Mouse (Mus musculus) hindbrain, embryonic 13.5 days (tissue): ENCODE results near the gene Klhl21. TPM values are rescaled to one million over a fixed set of nuclear protein-coding genes. Genes with fewer than 3 reads are reported as not detected.
"Not testable (repeated sequence)": the region's sequence is repeated elsewhere in the genome, so short reads cannot be mapped to it uniquely, and the experiment has no call there.

Source experiments
- ATAC-seq: fragments of 200-750 bp; cut with Nextera tagmentation; 2 replicates; pipeline ENCODE4 v1.8.0; 2017; ENCODE audit warnings: moderate TSS enrichment; ENCODE audit not compliant: low FRiP score
- H3K27ac ChIP-seq: fragments of 300-500 bp; sonication (generic); 2 replicates; pipeline ENCODE4 v1.5.1; 2015; ENCODE audit warnings: inconsistent platforms, mild to moderate bottlenecking, moderate library complexity
- H3K27me3 ChIP-seq: fragments of 300-500 bp; sonication (generic); 2 replicates; pipeline ENCODE4 v1.6.1; 2015; ENCODE audit warnings: mild to moderate bottlenecking, inconsistent platforms
- H3K36me3 ChIP-seq: fragments of 300-500 bp; sonication (generic); 2 replicates; pipeline ENCODE4 v1.6.1; 2015; ENCODE audit warnings: mild to moderate bottlenecking, inconsistent platforms
- H3K4me1 ChIP-seq: fragments of 300-500 bp; sonication (generic); replicated peaks from 2 replicates; pipeline ENCODE4 v1.6.1; 2015; ENCODE audit warnings: inconsistent platforms
- H3K4me2 ChIP-seq: fragments of 300-500 bp; sonication (generic); 2 replicates; pipeline ENCODE4 v1.6.1; 2015; ENCODE audit warnings: inconsistent platforms, mild to moderate bottlenecking, moderate library complexity
- H3K4me3 ChIP-seq: fragments of 300-500 bp; sonication (generic); 2 replicates; pipeline ENCODE4 v1.5.1; 2015; ENCODE audit warnings: mild to moderate bottlenecking, inconsistent platforms
- H3K9ac ChIP-seq: fragments of 300-500 bp; sonication (generic); 2 replicates; pipeline ENCODE4 v1.6.1; 2015; ENCODE audit warnings: mild to moderate bottlenecking, inconsistent platforms
- H3K9me3 ChIP-seq: fragments of 300-500 bp; sonication (generic); 2 replicates; pipeline ENCODE4 v1.6.1; 2016; ENCODE audit warnings: inconsistent platforms
- WGBS: fragments of 180-500 bp; shearing (Covaris S2); methylation state at CpG from one replicate; pipeline ENCODE4 v1.1.7; 2015; 5-methylcytosine and 5-hydroxymethylcytosine counted together
- polyA plus RNA-seq: library from polyadenylated mRNA; unstranded; fragments of >200 nt; fragmentation: Nextera tagmentation; extraction: Ambion mirVana; gene quantifications from 2 replicates; pipeline ENCODE4 v1.2.1, GENCODE M21; 2015

Klhl21 gene
- polyA plus RNA-seq, 1 experiment from 2014 or later: 3.7 TPM

DNA sequence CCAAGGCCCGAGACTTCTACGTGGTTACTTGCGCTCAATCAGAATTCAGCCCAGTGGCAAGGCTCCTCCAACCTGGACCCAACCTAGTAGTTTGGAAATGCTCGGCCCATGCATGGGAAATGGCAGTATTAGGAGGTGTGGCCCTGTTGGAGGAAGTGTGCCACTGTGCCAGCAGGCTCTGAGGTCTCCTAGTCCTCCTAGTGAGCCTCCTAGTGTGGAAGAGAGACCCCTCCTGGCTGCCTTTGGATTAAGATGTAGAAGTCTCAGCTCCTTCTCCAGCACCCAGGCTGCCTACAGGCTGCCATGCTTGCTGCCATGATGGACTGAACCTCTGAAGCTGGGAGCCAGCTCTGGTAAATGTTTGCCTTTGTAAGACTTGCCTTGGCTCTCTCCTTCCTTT lies 21.4 kb downstream of the Klhl21 start:
- no peak overlapping the region for H3K4me3 ChIP-seq
- 0 out of 2 replicates have a peak overlapping the region, but pooled peaks have one; percentile 30 for H3K27ac ChIP-seq

DNA sequence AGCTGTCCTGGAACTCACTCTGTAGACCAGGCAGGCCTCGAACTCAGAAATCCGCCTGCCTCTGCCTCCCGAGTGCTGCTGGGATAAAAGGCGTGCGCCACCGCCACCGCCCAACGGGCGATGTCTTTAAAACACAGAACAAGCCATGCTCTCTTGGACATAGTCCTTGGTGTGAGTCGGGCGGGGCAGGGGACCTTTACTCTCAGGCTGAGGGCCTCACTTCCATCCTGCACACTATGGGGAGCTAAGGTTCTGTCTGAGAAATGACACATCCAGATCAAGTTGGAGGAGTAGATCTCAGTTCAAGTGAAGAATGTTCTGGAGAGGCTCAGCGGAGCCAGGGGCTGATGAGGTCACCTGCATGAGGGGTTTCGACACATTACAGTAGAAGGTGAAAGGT lies 24.3 kb downstream of the Klhl21 start:
- Histone ChIP-seq H3K27me3 (peaks cover 22% of the 10 kb centered on the region), H3K4me3 (no peak overlapping the region), H3K27ac (no peak overlapping the region), H3K9ac (no peak overlapping the region), H3K36me3 (no peaks in the 10 kb centered on the region), H3K4me2 (no peak overlapping the region), H3K9me3 (no peaks in the 10 kb centered on the region), H3K4me1 (peaks cover 23% of the 10 kb centered on the region)
- WGBS: 91% methylated on average over 13 of the region's 13 CpGs
- no peak for ATAC-seq

More for the DNA sequence above, 21.4 kb downstream of the Klhl21 start:
- Histone ChIP-seq H3K4me2 (peak overlapping the region; percentile 24; the same call in 1 of the 2 replicates), H3K4me1 (peaks cover 46% of the 10 kb centered on the region), H3K36me3 (peaks cover 1% of the 10 kb centered on the region; the same call in 1 of the 2 replicates), H3K9ac (peak overlapping the region; percentile 46; the same call in 1 of the 2 replicates), H3K27me3 (peaks cover 22% of the 10 kb centered on the region), H3K9me3 (no peaks in the 10 kb centered on the region)
- no peak for ATAC-seq
- WGBS: 79% methylated on average over 4 of the region's 4 CpGs

DNA sequence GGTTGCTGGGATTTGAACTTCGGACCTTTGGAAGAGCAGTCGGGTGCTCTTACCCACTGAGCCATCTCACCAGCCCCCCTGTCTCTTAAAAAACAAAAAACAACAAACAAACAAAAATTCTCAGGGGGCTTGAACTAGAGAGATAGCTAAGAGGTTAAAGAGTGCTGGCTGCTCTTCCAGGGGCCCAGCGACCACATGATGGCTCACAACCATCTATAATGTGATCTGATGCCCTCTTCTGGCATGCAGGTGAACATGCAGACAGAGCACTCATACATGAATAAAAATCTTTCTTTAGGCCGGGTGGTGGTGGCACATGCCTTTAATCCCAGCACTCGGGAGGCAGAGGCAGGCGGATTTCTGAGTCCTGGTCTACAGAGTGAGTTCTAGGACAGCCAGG lies 27.9 kb downstream of the Klhl21 start:
- peaks cover 23% of the 10 kb centered on the region for H3K4me1 ChIP-seq
- not testable (repeated sequence) for H3K4me3 ChIP-seq, H3K27ac ChIP-seq, ATAC-seq, H3K9me3 ChIP-seq, H3K9ac ChIP-seq, H3K36me3 ChIP-seq, H3K4me2 ChIP-seq
- 87% methylated on average over 6 of the region's 6 CpGs for WGBS
- H3K27me3 ChIP-seq: peaks cover 18% of the 10 kb centered on the region; the same call in 1 of the 2 replicates

DNA sequence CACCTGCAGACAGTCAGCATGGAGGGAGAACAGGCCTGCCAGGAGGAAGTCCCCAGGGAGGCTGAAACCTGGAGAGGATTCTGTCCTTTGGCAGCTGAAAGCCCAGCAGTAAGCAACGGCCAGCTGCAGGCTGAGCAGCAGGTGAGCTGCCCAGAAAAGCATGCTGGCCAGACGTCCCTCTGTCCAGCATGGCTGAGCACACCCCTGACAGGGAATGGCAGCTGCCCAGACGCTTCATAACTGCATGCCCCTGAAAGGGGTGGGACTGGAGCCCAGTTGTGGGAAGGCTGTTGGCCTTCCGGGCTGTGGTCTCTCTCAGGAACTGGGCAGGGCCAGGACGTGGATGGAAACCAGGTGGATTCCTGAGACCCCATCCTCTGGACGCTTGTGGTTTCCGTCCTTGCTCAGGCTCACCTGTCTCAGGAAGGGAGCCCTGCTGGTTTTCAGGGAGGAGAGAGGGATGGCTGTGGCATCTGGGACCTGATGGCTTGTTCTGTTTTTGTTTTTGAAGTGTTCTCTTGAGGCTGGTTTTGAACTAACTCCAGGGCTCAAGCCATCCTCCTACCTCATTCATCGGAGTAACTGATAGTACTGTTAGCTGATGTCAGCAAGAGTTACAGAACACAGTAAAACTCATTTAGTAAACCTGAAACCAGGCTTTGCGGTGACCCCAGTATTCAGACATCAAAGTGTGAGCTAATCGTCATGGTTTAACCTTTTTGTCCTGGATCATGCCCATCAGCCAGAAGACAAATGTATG lies 29.8 kb downstream of the Klhl21 start, which contains the start of gene Tas1r1:
TSS of gene Tas1r1 (minus strand) at position 344 of the 760 bp plus-strand sequence.
- H3K27me3 ChIP-seq: 0 out of 2 replicates have a peak, but pooled peaks cover 4% of the 10 kb centered on the region
- H3K9me3 ChIP-seq: no peaks in the 10 kb centered on the region
- H3K27ac ChIP-seq: peak within 1 kb of the TSS; percentile 48; the same call in 1 of the 2 replicates
- WGBS: 38% methylated on average over 10 of the region's 10 CpGs
- peak within 1 kb of the TSS; percentile 96 for H3K9ac ChIP-seq
- peak within 1 kb of the TSS; percentile 84 for H3K4me2 ChIP-seq
- H3K4me1 ChIP-seq: peaks cover 25% of the 10 kb centered on the region
- no peak; the same call in 1 of the 2 replicates for ATAC-seq
- H3K4me3 ChIP-seq: peak within 1 kb of the TSS; percentile 99
- peaks cover 24% of the 10 kb centered on the region for H3K36me3 ChIP-seq

DNA sequence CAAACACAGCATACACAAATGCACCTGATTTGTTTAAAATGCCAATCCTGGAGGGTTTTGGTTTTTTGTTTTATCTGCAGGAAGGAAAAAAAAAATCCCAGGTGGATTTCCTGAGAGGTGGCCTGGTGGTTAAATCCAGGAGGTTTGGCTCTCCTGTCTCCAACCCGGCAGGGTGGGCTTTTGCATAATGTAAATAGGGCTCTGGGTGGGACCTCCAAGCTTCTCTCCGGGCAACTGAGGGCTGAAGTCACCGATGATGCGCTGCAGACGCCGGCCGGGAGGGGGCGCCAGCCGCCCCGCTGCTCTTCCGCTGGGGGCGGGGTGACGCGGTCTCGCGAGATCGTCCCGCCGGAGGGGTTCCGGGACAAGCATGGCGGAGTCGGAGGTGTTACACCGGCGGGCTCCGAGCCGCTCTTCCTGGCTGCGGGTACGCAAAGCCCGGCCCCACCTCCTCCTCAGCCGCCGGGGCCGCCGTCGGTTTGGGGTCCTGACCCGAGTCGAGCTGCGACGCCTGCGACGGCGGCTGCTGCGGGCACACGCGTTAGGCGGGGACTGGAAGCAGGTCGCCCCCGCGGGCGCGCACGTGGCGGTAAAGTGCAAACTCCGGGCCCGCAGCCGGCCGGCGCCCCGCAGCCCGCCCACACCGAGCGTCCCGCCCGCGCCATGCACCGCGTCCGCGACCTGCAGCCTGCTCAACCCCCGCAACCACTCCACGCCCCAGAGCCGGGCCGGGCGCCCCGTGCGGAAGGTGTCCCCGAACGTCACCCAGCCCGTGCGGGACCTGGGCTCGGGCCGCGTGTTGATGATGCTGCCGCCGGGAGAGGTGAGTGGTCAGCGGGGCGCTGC lies 30.6 kb downstream of the Klhl21 start, which contains the start of gene Nol9:
TSS of gene Nol9 (plus strand) at position 337 of the 846 bp plus-strand sequence.
- Histone ChIP-seq H3K36me3 (peaks cover 32% of the 10 kb centered on the region), H3K9me3 (no peaks in the 10 kb centered on the region), H3K4me1 (peaks cover 25% of the 10 kb centered on the region), H3K4me2 (peak within 1 kb of the TSS; percentile 84), H3K4me3 (peak within 1 kb of the TSS; percentile 99), H3K27ac (peak within 1 kb of the TSS; percentile 48; the same call in 1 of the 2 replicates), H3K27me3 (no peaks in the 10 kb centered on the region), H3K9ac (peak within 1 kb of the TSS; percentile 96)
- under 1% methylated on average over 85 of the region's 86 CpGs for WGBS
- peak; percentile 86 for ATAC-seq

DNA sequence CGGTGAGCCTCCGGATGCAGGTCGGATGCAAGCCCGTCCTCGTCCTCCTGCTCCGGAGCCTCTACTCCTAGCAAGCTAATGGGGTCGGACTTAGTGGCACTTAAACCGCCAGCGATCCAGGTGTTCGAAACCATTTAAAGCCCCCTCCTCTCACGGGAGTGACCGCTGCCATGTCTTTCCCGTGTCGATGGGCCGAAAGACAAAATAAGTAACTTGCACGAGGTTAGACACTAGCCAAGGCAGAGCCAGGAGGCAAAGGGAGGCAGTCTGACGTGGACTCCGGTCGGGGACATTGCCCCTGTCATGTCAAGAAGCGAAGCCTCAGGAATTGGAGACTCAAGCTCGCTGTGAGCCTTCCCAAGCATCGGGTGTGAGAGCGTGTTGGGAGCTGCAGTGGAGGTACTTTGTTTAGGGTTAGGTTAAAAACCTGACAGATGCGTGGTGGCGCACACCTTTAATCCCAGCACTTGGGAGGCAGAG lies 31.3 kb downstream of the Klhl21 start:
- peaks cover 39% of the 10 kb centered on the region for H3K36me3 ChIP-seq
- ATAC-seq: no peak; the same call in 1 of the 2 replicates
- H3K27me3 ChIP-seq: no peaks in the 10 kb centered on the region
- H3K4me1 ChIP-seq: peaks cover 25% of the 10 kb centered on the region
- peak overlapping the region; percentile 99 for H3K4me3 ChIP-seq
- peak overlapping the region; percentile 84 for H3K4me2 ChIP-seq
- no peaks in the 10 kb centered on the region for H3K9me3 ChIP-seq
- H3K9ac ChIP-seq: peak overlapping the region; percentile 96
- peak overlapping the region; percentile 48; the same call in 1 of the 2 replicates for H3K27ac ChIP-seq
- 5% methylated on average over 25 of the region's 25 CpGs for WGBS

DNA sequence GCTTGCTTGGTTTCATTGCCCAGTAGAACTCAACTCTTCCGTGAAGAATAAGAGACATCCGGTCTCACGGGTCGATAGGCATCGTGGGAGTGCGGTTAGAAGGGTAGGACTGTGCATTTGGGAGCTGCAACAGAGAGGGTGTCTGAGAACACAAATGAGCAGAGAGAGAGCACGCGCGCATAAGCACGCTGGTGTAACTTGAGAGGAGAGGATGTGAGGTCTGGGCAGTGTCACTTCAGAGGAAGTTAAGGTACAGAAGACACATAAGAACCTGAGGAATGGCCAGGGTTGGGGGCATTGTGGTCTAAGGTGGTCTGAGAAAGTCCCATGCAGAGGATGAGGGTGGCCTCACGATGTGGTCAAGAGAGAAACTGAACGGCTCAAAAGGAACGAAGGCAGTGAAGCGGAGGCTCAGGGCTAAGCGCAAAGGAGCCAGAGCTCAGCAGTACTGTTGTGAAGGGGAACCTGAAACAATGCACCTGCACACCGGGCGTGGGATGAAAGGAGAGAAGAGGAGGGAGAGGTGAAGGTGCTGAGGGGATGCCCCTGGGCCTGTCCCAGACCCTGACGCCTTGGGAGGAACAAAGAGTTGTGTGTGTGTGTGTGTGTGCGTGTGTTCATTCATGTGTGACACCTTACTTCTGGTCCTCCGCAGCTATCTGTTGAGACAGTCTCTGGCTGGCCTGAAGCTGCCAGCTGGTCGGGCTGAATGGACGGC lies 33.5 kb downstream of the Klhl21 start:
- Histone ChIP-seq H3K4me2 (no peak overlapping the region), H3K36me3 (peaks cover 59% of the 10 kb centered on the region)
- ATAC-seq: no peak

DNA sequence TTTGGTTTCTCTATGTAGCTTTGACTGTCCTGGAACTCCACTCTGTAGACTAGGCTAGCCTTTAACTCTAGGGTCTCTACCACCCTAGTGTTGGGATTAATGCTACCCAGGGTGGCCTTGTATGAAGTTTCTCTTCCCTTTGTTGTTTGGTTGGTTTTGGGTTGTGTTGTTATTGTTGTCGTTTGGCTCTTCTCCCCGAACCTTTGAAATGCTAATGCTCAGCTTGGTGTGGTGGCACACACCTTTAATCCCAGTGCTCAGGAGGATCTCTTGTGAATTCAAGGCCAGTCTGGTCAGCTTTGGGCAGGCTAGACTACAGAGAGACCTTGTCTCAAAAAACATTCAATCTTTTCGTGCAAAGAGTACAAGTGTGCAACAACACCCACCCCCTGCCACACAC lies 34.6 kb downstream of the Klhl21 start:
- Histone ChIP-seq H3K27me3 (no peaks in the 10 kb centered on the region), H3K9ac (no peak overlapping the region), H3K4me3 (no peak overlapping the region), H3K36me3 (peaks cover 70% of the 10 kb centered on the region), H3K9me3 (no peaks in the 10 kb centered on the region), H3K4me2 (no peak overlapping the region), H3K27ac (no peak overlapping the region), H3K4me1 (peaks cover 23% of the 10 kb centered on the region)
- 90% methylated on average over 3 of the region's 3 CpGs for WGBS
- ATAC-seq: no peak

More for the DNA sequence above, 33.5 kb downstream of the Klhl21 start:
- H3K27me3 ChIP-seq: no peaks in the 10 kb centered on the region
- 96% methylated on average over 22 of the region's 22 CpGs for whole genome bisulfite sequencing
- no peak overlapping the region for H3K4me3 ChIP-seq
- H3K27ac ChIP-seq: no peak overlapping the region
- H3K4me1 ChIP-seq: peaks cover 25% of the 10 kb centered on the region
- H3K9ac ChIP-seq: no peak overlapping the region
- no peaks in the 10 kb centered on the region for H3K9me3 ChIP-seq

DNA sequence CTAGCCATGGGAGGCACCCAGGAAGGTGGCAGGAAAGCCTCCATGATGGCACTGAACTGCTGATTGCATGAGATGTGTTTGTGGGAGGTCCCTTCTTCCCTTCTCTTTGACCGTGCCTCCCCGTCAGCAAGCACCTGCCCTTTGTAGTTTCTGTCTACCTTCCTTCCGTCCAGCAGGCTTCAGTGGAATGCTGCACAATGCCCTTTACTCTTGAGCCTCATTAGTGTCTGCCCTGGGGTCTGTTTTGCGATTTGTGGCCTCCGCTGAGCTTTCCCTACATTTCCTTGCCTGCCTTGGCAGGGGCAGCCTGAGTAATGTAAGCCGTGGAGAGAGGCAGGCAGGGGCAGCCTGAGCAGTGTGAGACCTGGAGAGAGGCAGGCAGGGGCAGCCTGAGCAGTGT lies 36.0 kb downstream of the Klhl21 start:
- peaks cover 16% of the 10 kb centered on the region for H3K4me1 ChIP-seq
- WGBS: 74% methylated on average over 6 of the region's 6 CpGs
- H3K27me3 ChIP-seq: no peaks in the 10 kb centered on the region
- no peak overlapping the region for H3K4me2 ChIP-seq
- ATAC-seq: no peak
- H3K4me3 ChIP-seq: no peak overlapping the region
- no peak overlapping the region for H3K27ac ChIP-seq
- no peaks in the 10 kb centered on the region for H3K9me3 ChIP-seq
- H3K36me3 ChIP-seq: peaks cover 83% of the 10 kb centered on the region
- H3K9ac ChIP-seq: 0 out of 2 replicates have a peak overlapping the region, but pooled peaks have one; percentile 9

DNA sequence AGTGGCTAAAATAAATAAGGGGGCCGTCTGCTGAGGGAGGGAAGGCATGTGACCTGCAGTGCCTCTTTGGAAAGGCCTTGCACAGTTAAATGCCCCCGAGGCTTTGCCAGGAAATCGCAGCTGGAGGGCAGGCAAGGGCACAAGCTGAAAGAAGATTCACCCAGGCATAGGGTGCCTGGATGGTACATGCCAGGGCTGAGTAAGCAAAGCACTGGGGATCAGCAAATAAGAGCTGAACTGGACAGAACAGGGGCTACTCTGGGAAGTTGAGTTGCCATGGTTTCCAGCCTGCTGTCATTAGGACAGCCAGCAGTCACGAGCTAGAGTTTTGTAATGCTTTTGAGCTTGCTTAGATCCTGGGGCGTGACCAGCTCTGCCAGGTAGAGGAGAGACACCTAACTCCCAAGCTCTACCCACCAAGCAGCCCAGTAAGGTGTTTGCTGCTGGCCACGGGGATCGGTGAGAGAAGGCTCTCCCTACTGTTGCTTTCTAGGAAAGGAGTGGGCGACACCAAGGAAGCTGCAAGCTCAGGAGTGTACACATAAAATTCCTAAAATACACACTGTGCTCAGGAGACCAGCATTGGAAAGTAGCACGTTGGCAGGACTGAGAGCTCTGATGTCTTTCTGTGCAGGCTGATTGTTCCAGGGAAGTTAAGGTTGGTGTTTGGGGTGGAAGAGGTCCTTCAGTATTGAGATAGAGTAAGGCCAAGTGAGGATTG lies 53.9 kb downstream of the Klhl21 start:
- Histone ChIP-seq H3K27ac (no peak overlapping the region), H3K4me3 (no peak overlapping the region), H3K36me3 (peaks cover 49% of the 10 kb centered on the region), H3K9me3 (no peaks in the 10 kb centered on the region), H3K27me3 (no peaks in the 10 kb centered on the region), H3K9ac (no peak overlapping the region), H3K4me2 (no peak overlapping the region), H3K4me1 (no peaks in the 10 kb centered on the region)
- 80% methylated on average over 9 of the region's 9 CpGs for WGBS
- ATAC-seq: no peak

DNA sequence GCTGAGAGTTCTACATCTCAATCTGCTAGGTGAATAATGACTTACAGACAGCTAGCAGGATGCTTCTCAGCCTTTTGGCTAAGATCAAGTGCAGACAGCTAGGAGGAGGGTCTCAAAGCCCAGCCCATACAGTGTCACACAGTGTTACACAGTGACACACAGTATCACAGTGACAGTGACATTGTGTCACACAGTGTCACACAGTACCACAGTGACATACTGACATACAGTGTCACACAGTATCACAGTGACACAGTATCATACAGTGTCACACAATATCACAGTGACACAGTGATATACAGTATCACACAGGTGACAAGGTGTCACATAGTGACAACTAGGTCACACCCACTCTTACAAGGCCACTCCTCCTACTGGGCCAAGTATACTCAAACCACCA lies 58.7 kb downstream of the Klhl21 start:
- peaks cover 11% of the 10 kb centered on the region for H3K4me1 ChIP-seq
- H3K36me3 ChIP-seq: peaks cover 7% of the 10 kb centered on the region; the same call in 1 of the 2 replicates
- no peak overlapping the region for H3K27ac ChIP-seq
- H3K4me2 ChIP-seq: no peak overlapping the region
- ATAC-seq: peak; percentile 46; the same call in 1 of the 2 replicates
- H3K27me3 ChIP-seq: no peaks in the 10 kb centered on the region
- no peak overlapping the region for H3K9ac ChIP-seq
- no peaks in the 10 kb centered on the region for H3K9me3 ChIP-seq
- H3K4me3 ChIP-seq: no peak overlapping the region
